31 mouse cellular contexts compared by ENCODE assay signal in genomic region chr10:31221902-31222301, GRCm38 (mm10).
DNase-seq lines count a peak whose midpoint lies in the region; ATAC-seq and TF ChIP-seq lines count a peak whose summit lies in the region.
"Had no signal": no experiment of that assay in that cellular context is flagged by ENCODE, and none has a peak within 500 bp of the region (broad histone marks: within the 10 kb centered on the region; RNA-seq: fewer than 3 reads in every experiment).

No protein-coding gene starts in this region.

- H3K4me3 ChIP-seq in lung, postnatal 0 days (ENCODE audit: low read depth, low read length) = no peak overlapping the region
- H3K4me3 ChIP-seq: embryonic facial prominence, embryonic 12.5 days; erythroblast, embryonic 14.5 days; forebrain, embryonic 12.5 days; hindbrain, embryonic 13.5 days had no signal

- H3K9me3 ChIP-seq in lung, postnatal 0 days (ENCODE audit: low read length) = no peaks in the 10 kb centered on the region
- H3K9me3 ChIP-seq: embryonic facial prominence, embryonic 12.5 days; forebrain, embryonic 12.5 days; hindbrain, embryonic 13.5 days had no signal

- intact Hi-C loops in heart, postnatal 25 days (cut with DNase I) = no loop called here

- ATAC-seq in lung, postnatal 0 days = peak; percentile 28; the same call in 1 of the 2 replicates
- ATAC-seq in megakaryocyte, adult 5-6 weeks (ENCODE audit: poor library complexity, severe bottlenecking) = no peak
- ATAC-seq: forebrain, postnatal 0 days; intestine, embryonic 16.5 days; midbrain, embryonic 16.5 days; Patski had no signal

- no peak for TF ChIP-seq CTCF in lung, postnatal 0 days (IDR thresholded peaks at IDR 0.05)

- H3K9ac ChIP-seq in lung, postnatal 0 days (replicated peaks; ENCODE audit: low read depth) = no peak overlapping the region
- H3K9ac ChIP-seq: embryonic facial prominence, embryonic 12.5 days; forebrain, embryonic 12.5 days; forebrain, postnatal 0 days; hindbrain, embryonic 13.5 days; liver, embryonic 14.5 days had no signal

- H3K27me3 ChIP-seq in lung, postnatal 0 days (replicated peaks; ENCODE audit: insufficient read depth, low read length) = no peaks in the 10 kb centered on the region
- H3K27me3 ChIP-seq: embryonic facial prominence, embryonic 12.5 days; forebrain, embryonic 12.5 days; hindbrain, embryonic 13.5 days had no signal

- H3K27ac ChIP-seq in lung, postnatal 0 days (ENCODE audit: low read length) = no peak overlapping the region
- H3K27ac ChIP-seq: forebrain, embryonic 12.5 days; hindbrain, embryonic 13.5 days; liver, embryonic 14.5 days had no signal

- H3K4me2 ChIP-seq in lung, postnatal 0 days (replicated peaks; ENCODE audit: low read depth, low read length) = no peak overlapping the region
- H3K4me2 ChIP-seq: embryonic facial prominence, embryonic 12.5 days; forebrain, embryonic 12.5 days; heart, embryonic 11.5 days; hindbrain, embryonic 13.5 days; midbrain, embryonic 11.5 days had no signal

- WGBS in lung, postnatal 0 days = 45% methylated on average over 1 of the region's 1 CpGs

- no peaks in the 10 kb centered on the region for H3K36me3 ChIP-seq in lung, postnatal 0 days (ENCODE audit: insufficient read depth, low read length)
- H3K36me3 ChIP-seq: embryonic facial prominence, embryonic 12.5 days; forebrain, embryonic 12.5 days; hindbrain, embryonic 13.5 days had no signal

- peak; percentile 15 for DNase-seq in heart, adult 8-10 months (ENCODE audit: low spot score)
- DNase-seq in heart, postnatal 25 days (ENCODE audit: low spot score) = no peak
- DNase-seq in lung, postnatal 0 days (ENCODE audit: low spot score) = peak; percentile 29
- no peak for DNase-seq in lung, postnatal 4 days
- peak; percentile 2 for DNase-seq in embryo, embryonic 9.5 days (ENCODE audit: extremely low spot score)
- DNase-seq in ovary, postnatal 36 days (ENCODE audit: low spot score) = no peak
- DNase-seq: adrenal gland, postnatal 14 days; cerebellum, adult 11 months; cerebellum, adult 9-10 months; cerebellum, postnatal 36 days; forebrain, postnatal 0 days; gastrocnemius, postnatal 10 days; heart, postnatal 4 days; kidney, adult 9 months; layer of hippocampus, postnatal 36 days; liver; right cerebral cortex, adult 18-20 months; spleen, adult 18-20 months; thymus, adult 18-20 months; thymus, postnatal 36 days had no signal

- H3K4me1 ChIP-seq in lung, postnatal 0 days (ENCODE audit: insufficient read depth, low read depth, low read length) = no peaks in the 10 kb centered on the region
- H3K4me1 ChIP-seq: embryonic facial prominence, embryonic 12.5 days; forebrain, embryonic 12.5 days; hindbrain, embryonic 13.5 days had no signal

- TF ChIP-seq EP300 in lung, postnatal 0 days (IDR thresholded peaks at IDR 0.05) = no peak

Comparison
In these comparisons a context has a peak if more than half of its experiments do, and no peak if none do; other contexts are left out.
1. DNase-seq: peak in heart, adult 8-10 months (single experiment), lung, postnatal 0 days (single experiment) and embryo, embryonic 9.5 days (single experiment); none in heart, postnatal 25 days (single experiment), lung, postnatal 4 days (0 of 2) and ovary, postnatal 36 days (single experiment).